Mouse (Mus musculus) 3134 (cell line): ENCODE measurements at regions not wholly inside any gene's neighbourhood (a gene's known extent, or its start where the extent isn't known, plus 50 kb on each side); places are given as distances from the start of the nearest gene placed in this dataset.
"Not testable (repeated sequence)": the region's sequence is repeated elsewhere in the genome, so short reads cannot be mapped to it uniquely, and the experiment has no call there.

ENCODE experiments used
- DNase-seq: peaks from one replicate; pipeline ENCODE4 v3.0.0-alpha.2; 2011; ENCODE audit warnings: low spot score; ENCODE audit not compliant: insufficient read length; ENCODE audit errors: extremely low read depth

GRCm38 (mm10) chr7:87096500-87096899, 100.6 kb downstream of the Vmn2r79 start:
- DNase-seq, result no peak

GRCm38 (mm10) chr7:87099611-87100010, 103.7 kb downstream of the Vmn2r79 start:
- DNase-seq, result not testable (repeated sequence)

GRCm38 (mm10) chr7:87100377-87100776, 104.5 kb downstream of the Vmn2r79 start:
- DNase-seq, result not testable (repeated sequence)

- DNase-seq, result not testable (repeated sequence)
Measured at GRCm38 (mm10) chr7:87101281-87101680, 105.4 kb downstream of the Vmn2r79 start.

- peak; percentile 9 for DNase-seq
Measured at GRCm38 (mm10) chr7:87110312-87110984, 114.5 kb downstream of the Vmn2r79 start.

GRCm38 (mm10) chr7:87110985-87111372, 115.1 kb downstream of the Vmn2r79 start:
- DNase-seq, result peak; percentile 1

- no peak for DNase-seq
Measured at GRCm38 (mm10) chr7:87113654-87114053, 117.7 kb downstream of the Vmn2r79 start.

- DNase-seq, result no peak
Measured at GRCm38 (mm10) chr7:87122516-87122915, 123.4 kb upstream of the Nox4 start.

GRCm38 (mm10) chr7:87145896-87146295, 100.0 kb upstream of the Nox4 start:
- no peak for DNase-seq

GRCm38 (mm10) chr7:87147703-87148102, 98.2 kb upstream of the Nox4 start:
- no peak for DNase-seq

GRCm38 (mm10) chr7:87148681-87149080, 97.2 kb upstream of the Nox4 start:
- no peak for DNase-seq

GRCm38 (mm10) chr7:87150991-87151390, 94.9 kb upstream of the Nox4 start:
- no peak for DNase-seq

GRCm38 (mm10) chr7:87186443-87187153, 59.3 kb upstream of the Nox4 start:
- DNase-seq, result no peak

GRCm38 (mm10) chr7:87195647-87196046, 50.2 kb upstream of the Nox4 start:
- DNase-seq, result no peak
